Mouse (Mus musculus) liver, adult 10 weeks (tissue): ENCODE measurements around the gene 2010106E10Rik. TPM values are rescaled to one million over a fixed set of nuclear protein-coding genes. Genes with fewer than 3 reads are reported as not detected.

Experiments used
- polyA plus RNA-seq: library from polyadenylated mRNA; stranded (reverse); fragments of 350-450 nt; fragmentation: Illumina TruSeq; extraction: RNeasy Lipid Tissue Mini Kit (QIAGEN cat#74804); gene quantifications from one replicate; pipeline ENCODE4 v1.2.3, GENCODE M21; 2014; ENCODE audit warnings: low read depth, low replicate concordance

2010106E10Rik gene
- not detected for polyA plus RNA-seq

DNA sequence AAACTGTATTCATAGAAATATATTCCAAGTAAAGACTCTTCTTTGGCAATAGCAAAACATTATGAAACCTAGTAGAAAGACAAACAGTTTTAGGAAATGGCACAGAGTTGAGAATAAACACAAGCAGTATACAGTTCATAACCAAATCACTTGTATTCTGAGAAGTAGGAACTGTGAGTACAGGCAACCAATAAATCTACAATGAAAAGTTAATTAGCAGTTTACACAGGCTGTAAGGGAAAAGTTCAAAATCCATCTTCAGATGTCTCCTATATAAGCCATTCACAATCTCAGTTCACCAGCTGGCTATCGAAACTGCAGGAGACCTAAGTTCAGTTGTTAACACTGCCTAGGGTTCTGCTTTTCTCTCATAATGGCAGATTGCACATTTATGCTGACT is at the start of gene 2010106E10Rik:
Gene 2010106E10Rik, plus strand, starts transcription at position 301 of the 400 bp plus-strand sequence.

GRCm38 (mm10) chrX:112600511-112601305 is 105.6 kb downstream of the 2010106E10Rik start, which contains the start of gene Zfp711:
TSS of gene Zfp711 (plus strand) at chrX:112600526.

Other genes with a start within 250 kb of the 2010106E10Rik start
- gene Apool, start 183.9 kb upstream of the 2010106E10Rik start, polyA plus RNA-seq = 95.4 TPM
- not detected for gene Satl1, start 88.5 kb upstream of the 2010106E10Rik start, polyA plus RNA-seq
- not detected for gene Zfp711, start 105.3 kb downstream of the 2010106E10Rik start, polyA plus RNA-seq
- gene Pof1b, start 203.4 kb downstream of the 2010106E10Rik start, polyA plus RNA-seq = 0.42 TPM